Mouse (Mus musculus) embryonic facial prominence, embryonic 15.5 days (tissue): Measurements from ENCODE around the gene Ttll10. TPM values are rescaled to one million over a fixed set of nuclear protein-coding genes. Genes with fewer than 3 reads are reported as not detected.

ENCODE experiments used
- ATAC-seq: fragments of 200-750 bp; cut with Nextera tagmentation; 2 replicates; pipeline ENCODE4 v1.8.0; 2017; ENCODE audit warnings: low read depth, moderate TSS enrichment; ENCODE audit not compliant: insufficient number of reproducible peaks, low FRiP score, low TSS enrichment
- H3K27ac ChIP-seq: fragments of 300-500 bp; sonication (generic); replicated peaks from 2 replicates; pipeline ENCODE4 v1.5.1; 2015; ENCODE audit warnings: mild to moderate bottlenecking, inconsistent platforms
- H3K27me3 ChIP-seq: fragments of 300-500 bp; sonication (generic); 2 replicates; pipeline ENCODE4 v1.6.1; 2015; ENCODE audit warnings: inconsistent platforms
- H3K36me3 ChIP-seq: fragments of 300-500 bp; sonication (generic); 2 replicates; pipeline ENCODE4 v1.6.1; 2015; ENCODE audit warnings: mild to moderate bottlenecking, inconsistent platforms
- H3K4me1 ChIP-seq: fragments of 300-500 bp; sonication (generic); 2 replicates; pipeline ENCODE4 v1.6.1; 2015; ENCODE audit warnings: inconsistent platforms
- H3K4me2 ChIP-seq: fragments of 300-500 bp; sonication (generic); replicated peaks from 2 replicates; pipeline ENCODE4 v1.6.1; 2015; ENCODE audit warnings: mild to moderate bottlenecking, inconsistent platforms
- H3K4me3 ChIP-seq: fragments of 300-500 bp; sonication (generic); replicated peaks from 2 replicates; pipeline ENCODE4 v1.5.1; 2015; ENCODE audit warnings: mild to moderate bottlenecking, inconsistent platforms
- H3K9ac ChIP-seq: fragments of 300-500 bp; sonication (generic); 2 replicates; pipeline ENCODE4 v1.6.1; 2015; ENCODE audit warnings: inconsistent platforms
- H3K9me3 ChIP-seq: fragments of 300-500 bp; sonication (generic); replicated peaks from 2 replicates; pipeline ENCODE4 v1.6.1; 2016; ENCODE audit warnings: inconsistent platforms
- WGBS: fragments of 180-500 bp; shearing (Covaris S2); methylation state at CpG from one replicate; pipeline ENCODE4 v1.1.7; 2015; 5-methylcytosine and 5-hydroxymethylcytosine counted together
- polyA plus RNA-seq: library from polyadenylated mRNA; unstranded; fragments of >200 nt; fragmentation: Nextera tagmentation; extraction: Ambion mirVana; gene quantifications from 2 replicates; pipeline ENCODE4 v1.2.1, GENCODE M21; 2015

The Ttll10 gene
- polyA plus RNA-seq, 1 experiment from 2014 or later, result 4.3 TPM

DNA sequence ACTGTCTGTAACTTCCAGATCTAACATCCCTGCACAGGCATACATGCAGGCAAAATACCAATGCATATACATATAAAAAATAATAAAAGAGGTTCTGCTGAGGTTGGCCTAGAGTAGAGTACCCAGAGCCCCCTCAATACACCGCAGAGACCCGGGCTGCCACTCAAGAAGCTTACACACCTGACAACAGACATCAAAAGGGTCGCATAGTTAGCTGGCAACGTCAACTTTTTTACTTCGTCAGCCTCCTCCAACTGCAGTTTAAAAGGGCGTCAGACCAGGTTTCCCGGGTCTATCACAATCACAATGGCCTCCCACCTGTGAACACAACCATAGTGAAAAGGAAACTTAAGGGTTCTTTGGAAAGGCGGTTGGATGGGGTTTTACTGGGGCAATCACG is 35.7 kb downstream of the Ttll10 start:
- 75% methylated on average over 9 of the region's 9 CpGs for WGBS
- H3K27me3 ChIP-seq, result no peaks in the 10 kb centered on the region
- H3K27ac ChIP-seq, result no peak overlapping the region

DNA sequence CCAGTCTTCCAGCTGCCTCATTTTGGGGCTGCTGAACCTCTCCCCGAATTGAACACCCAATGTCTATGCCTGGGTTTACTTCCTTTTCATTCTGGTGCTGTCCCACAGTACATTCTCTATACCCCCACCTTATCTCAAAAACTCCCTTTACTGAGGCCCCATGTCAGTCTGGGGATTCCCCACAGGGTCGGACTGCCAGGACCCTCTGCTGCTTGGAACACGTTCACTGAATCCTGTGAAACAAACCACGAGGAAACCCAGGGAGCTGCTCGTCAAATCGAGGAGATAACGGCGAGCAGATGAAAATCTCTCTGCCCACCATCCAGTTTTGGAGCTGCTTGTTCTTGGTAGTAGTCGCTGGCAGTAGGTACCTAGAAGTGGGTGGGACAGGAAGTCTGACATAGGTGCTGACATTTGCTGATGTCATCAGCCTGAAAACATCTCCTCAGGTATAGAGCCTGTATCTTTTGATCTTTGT is 37.2 kb downstream of the Ttll10 start:
- 71% methylated on average over 9 of the region's 9 CpGs for WGBS
- ATAC-seq, result no peak
- H3K4me1 ChIP-seq, result 0 out of 2 replicates have a peak, but pooled peaks cover 10% of the 10 kb centered on the region
- H3K36me3 ChIP-seq, result peaks cover 6% of the 10 kb centered on the region; the same call in 1 of the 2 replicates
- no peak overlapping the region for H3K9ac ChIP-seq
- no peaks in the 10 kb centered on the region for H3K9me3 ChIP-seq
- H3K4me3 ChIP-seq, result no peak overlapping the region
- H3K27ac ChIP-seq, result no peak overlapping the region
- no peaks in the 10 kb centered on the region for H3K27me3 ChIP-seq
- H3K4me2 ChIP-seq, result no peak overlapping the region

More for the DNA sequence above, 35.7 kb downstream of the Ttll10 start:
- H3K4me1 ChIP-seq, result 0 out of 2 replicates have a peak, but pooled peaks cover 10% of the 10 kb centered on the region
- H3K36me3 ChIP-seq, result peaks cover 14% of the 10 kb centered on the region
- no peak overlapping the region for H3K4me2 ChIP-seq
- ATAC-seq, result no peak
- H3K9me3 ChIP-seq, result no peaks in the 10 kb centered on the region
- no peak overlapping the region for H3K4me3 ChIP-seq
- no peak overlapping the region for H3K9ac ChIP-seq

DNA sequence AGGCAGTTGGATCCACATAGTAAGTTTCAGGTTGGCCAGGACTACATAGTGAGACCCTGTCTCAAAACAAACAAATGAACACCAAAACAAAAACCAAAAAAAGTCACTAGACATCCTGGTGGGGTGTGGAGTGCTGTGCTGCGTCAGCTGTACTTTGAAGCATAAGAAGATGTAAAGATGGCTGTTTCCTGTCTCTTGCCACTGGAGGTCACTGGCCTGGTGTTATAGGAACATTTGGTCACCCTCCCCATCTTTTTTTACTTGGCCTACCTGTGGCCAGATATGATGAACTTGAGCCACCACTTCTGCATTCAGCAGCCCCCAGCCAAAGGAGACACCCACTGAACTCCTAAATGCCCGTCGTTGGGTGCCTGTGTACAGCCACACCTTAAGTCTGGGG is 37.8 kb downstream of the Ttll10 start:
- Histone ChIP-seq H3K36me3 (peaks cover 6% of the 10 kb centered on the region; the same call in 1 of the 2 replicates), H3K9me3 (no peaks in the 10 kb centered on the region), H3K4me1 (0 out of 2 replicates have a peak, but pooled peaks cover 10% of the 10 kb centered on the region), H3K27me3 (no peaks in the 10 kb centered on the region), H3K4me3 (no peak overlapping the region), H3K9ac (no peak overlapping the region), H3K4me2 (no peak overlapping the region), H3K27ac (no peak overlapping the region)
- ATAC-seq, result no peak
- WGBS, result 79% methylated on average over 3 of the region's 3 CpGs

DNA sequence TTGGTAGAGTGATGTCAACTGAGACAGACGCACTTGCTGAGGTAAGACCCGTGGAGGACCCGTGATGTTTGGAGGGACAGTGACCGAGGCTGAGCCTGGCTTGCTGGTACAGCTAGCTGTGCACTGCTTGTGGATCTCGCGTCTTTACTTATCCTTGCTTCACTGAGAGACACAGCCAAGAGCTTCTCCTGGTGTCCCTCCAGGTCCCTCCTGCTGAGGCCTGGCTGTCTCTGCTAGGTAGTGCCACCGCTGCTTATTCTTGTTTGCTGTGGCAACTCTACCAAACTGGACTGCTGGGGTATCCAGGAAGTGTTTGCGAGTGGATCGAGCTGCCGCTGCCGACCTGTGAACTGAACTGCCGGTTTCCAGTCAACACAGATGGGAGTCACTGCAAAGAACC is 39.4 kb downstream of the Ttll10 start:
- Histone ChIP-seq H3K27me3 (no peaks in the 10 kb centered on the region), H3K4me2 (no peak overlapping the region), H3K4me3 (no peak overlapping the region), H3K27ac (no peak overlapping the region), H3K9ac (no peak overlapping the region), H3K36me3 (0 out of 2 replicates have a peak, but pooled peaks cover 10% of the 10 kb centered on the region), H3K9me3 (no peaks in the 10 kb centered on the region), H3K4me1 (no peaks in the 10 kb centered on the region)
- no peak for ATAC-seq
- WGBS, result 90% methylated on average over 12 of the region's 12 CpGs

DNA sequence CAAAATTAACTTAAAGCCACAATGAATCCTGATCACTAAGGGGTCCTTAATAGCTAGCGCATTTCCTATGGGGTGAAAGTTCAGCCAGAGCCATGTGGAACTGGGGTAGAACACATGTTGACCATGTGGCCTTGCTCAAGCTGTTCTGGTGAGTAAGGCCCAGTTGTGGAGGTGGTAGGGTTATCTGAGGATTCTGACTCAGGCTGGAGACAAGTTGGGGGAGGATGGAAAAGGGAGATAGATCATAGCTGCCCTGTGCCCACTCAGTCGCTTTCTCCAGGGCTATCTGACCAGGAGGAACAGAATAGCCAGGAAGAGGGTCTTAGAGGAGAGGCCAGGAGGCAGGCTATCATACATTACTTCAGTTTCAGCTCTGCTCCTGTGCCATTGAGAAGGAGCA is 44.8 kb downstream of the Ttll10 start:
- no peak for ATAC-seq
- Histone ChIP-seq H3K9me3 (no peaks in the 10 kb centered on the region), H3K4me3 (no peak overlapping the region), H3K36me3 (peaks cover 51% of the 10 kb centered on the region), H3K27me3 (no peaks in the 10 kb centered on the region), H3K4me1 (no peaks in the 10 kb centered on the region), H3K9ac (no peak overlapping the region), H3K4me2 (no peak overlapping the region), H3K27ac (no peak overlapping the region)
- 86% methylated on average over 2 of the region's 2 CpGs for WGBS

DNA sequence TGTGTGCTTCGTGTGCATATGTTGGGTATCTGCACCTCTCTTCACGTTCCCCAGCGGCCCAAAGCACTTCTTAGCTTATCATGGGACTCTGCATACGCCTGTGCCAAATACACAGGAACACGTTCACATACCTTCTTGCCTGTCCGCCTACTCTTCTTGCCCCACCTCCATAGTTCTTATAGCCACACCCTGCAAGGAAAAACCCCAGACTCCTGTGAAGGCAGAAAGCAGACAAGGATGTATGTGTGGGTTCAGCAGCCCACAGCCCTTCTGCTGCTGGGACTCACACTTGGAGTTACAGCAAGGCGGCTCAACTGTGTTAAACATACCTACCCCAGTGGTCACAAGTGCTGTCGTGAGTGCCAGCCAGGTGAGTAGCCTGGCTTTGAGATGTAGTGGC is 45.6 kb downstream of the Ttll10 start, which contains the start of gene Tnfrsf4:
TSS of gene Tnfrsf4 (plus strand) at position 207 of the 400 bp plus-strand sequence.
- no peak; the same call in 1 of the 2 replicates for ATAC-seq
- WGBS, result 75% methylated on average over 8 of the region's 8 CpGs
- Histone ChIP-seq H3K4me3 (no peak within 1 kb of the TSS), H3K9me3 (no peaks in the 10 kb centered on the region), H3K9ac (no peak within 1 kb of the TSS), H3K4me2 (no peak within 1 kb of the TSS), H3K27ac (no peak within 1 kb of the TSS), H3K36me3 (peaks cover 59% of the 10 kb centered on the region), H3K4me1 (no peaks in the 10 kb centered on the region), H3K27me3 (no peaks in the 10 kb centered on the region)

DNA sequence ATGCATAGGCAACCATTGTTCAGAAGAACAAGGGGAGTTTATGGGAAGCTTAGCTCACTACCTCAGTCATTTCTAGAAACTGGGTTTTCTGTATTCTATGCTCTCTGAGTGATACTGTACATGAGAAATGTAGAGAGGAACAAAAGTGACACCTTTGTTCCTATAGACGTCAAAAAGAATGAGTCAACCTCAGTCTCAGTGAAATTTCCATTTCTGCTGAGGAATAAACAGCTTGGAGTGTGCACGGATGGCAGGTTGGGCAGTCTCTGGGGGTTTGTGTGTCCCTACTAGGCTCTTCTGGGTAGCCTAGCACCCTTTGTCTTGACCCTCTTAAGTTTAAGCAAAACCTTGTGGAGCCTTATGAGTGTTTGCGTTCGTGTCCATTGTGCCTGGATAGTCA is 50.8 kb downstream of the Ttll10 start:
- Histone ChIP-seq H3K9me3 (no peaks in the 10 kb centered on the region), H3K9ac (no peak overlapping the region), H3K36me3 (peaks cover 92% of the 10 kb centered on the region), H3K27me3 (no peaks in the 10 kb centered on the region), H3K4me1 (no peaks in the 10 kb centered on the region), H3K4me3 (no peak overlapping the region), H3K27ac (no peak overlapping the region), H3K4me2 (no peak overlapping the region)
- WGBS, result 95% methylated on average over 4 of the region's 4 CpGs
- ATAC-seq, result no peak

DNA sequence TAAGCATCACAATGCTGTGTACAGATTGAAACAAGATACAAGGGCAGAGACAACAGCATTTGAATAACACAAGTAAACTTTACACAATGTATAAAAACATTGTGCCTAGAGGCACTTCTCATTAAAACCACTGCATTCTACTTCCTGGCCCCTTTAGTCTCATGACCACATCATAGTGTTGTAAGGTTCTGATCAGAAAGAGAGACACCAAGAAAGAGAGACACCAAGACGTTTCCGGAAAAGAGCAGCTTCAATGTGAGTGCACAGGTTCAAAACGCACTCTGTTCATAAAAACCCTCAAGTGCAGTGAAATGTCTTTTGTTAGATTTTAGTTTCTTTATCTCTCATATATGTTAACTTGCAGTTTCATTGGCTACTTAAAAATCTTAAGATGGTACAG is 55.1 kb downstream of the Ttll10 start:
- Histone ChIP-seq H3K4me1 (no peaks in the 10 kb centered on the region), H3K36me3 (peaks cover 92% of the 10 kb centered on the region), H3K4me3 (no peak overlapping the region), H3K27ac (no peak overlapping the region), H3K27me3 (no peaks in the 10 kb centered on the region), H3K4me2 (no peak overlapping the region), H3K9ac (no peak overlapping the region), H3K9me3 (no peaks in the 10 kb centered on the region)
- no peak for ATAC-seq
- WGBS, result 87% methylated on average over 3 of the region's 3 CpGs

DNA sequence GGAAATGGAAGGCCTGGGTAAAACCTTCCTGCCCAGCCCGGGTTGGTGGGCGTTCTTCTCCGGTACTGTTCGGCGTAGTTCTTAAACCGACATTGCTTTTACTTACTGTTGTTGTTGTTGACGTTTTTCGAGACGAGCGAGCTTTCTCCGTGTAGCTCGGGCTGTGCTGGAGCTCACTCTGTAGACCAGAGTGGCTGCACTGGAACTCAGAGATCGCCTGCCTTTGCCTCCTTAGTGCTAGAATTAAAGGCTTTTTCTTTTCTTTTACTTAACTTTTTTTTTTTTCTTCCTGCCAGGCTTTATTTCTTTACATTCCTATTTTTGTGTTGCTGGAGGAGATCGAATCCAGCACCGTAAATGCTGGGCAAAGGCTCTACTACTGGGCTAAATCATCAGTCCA is 65.6 kb downstream of the Ttll10 start:
- no peaks in the 10 kb centered on the region for H3K27me3 ChIP-seq
- peak overlapping the region; percentile 97 for H3K27ac ChIP-seq
- H3K4me3 ChIP-seq, result peak overlapping the region; percentile 69
- H3K4me2 ChIP-seq, result peak overlapping the region; percentile 48
- peak overlapping the region; percentile 65 for H3K9ac ChIP-seq
- ATAC-seq, result no peak
- H3K4me1 ChIP-seq, result peaks cover 23% of the 10 kb centered on the region
- 4% methylated on average over 15 of the region's 15 CpGs for WGBS
- H3K9me3 ChIP-seq, result no peaks in the 10 kb centered on the region
- peaks cover 27% of the 10 kb centered on the region for H3K36me3 ChIP-seq

DNA sequence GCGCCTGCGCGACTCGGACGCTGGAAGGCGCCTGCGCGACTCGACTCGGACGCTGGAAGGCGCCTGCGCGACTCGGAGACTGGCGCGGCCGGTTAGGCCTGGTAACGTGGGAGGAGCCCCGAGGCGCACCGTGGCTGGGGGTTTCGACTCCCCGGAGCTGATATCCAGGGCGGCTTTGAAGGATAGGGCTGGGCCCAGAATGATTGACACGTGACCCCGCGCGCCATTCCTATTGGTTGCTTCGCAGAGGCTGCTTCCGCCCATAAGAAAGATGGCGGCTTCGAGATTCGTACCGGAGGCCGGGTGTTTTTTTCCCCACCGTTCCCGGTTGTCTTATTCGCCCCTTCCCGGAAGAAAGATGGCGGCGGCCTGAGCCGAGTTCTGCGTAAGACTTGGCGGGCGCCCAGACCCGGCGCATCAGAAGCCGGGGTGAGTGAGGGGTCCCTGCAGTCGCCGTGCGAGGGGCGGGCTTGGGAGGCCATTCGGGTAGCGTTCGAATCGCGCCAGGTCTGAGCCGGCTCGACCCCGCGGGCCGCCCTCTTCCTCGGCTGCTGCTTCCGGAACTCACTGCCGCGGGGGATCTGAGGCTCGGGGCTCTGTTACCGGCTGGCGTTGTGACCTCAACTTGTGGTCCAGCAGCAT is 66.2 kb downstream of the Ttll10 start:
- H3K4me3 ChIP-seq, result peak overlapping the region; percentile 69
- peak overlapping the region; percentile 65 for H3K9ac ChIP-seq
- WGBS, result under 1% methylated on average over 70 of the region's 70 CpGs

DNA sequence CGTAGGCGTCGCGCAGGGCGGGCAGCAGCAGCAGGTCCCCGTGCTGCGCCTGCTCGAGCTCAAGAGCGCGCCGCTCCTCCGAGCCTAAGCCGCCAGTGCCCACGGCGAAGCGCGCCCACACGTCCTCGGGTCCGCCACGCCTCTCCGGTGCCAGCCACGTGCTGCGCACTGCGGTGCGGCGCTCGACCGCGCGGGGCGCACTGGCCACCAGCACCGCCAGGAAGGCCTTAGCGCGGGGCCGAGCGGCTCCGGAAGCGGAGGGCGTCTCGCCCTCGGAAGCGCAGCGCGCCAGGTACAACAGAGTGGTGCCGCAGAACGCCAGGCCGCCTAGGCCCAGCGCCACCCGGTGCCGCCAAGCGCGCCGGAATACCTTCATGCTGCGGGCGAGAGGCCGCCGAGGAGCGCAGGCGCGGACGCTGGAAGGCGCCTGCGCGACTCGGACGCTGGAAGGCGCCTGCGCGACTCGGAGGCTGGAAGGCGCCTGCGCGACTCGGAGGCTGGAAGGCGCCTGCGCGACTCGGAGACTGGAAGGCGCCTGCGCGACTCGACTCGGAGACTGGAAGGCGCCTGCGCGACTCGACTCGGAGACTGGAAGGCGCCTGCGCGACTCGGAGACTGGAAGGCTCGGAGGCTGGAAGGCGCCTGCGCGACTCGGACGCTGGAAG is 66.8 kb downstream of the Ttll10 start, which contains the start of the genes B3galt6 and Sdf4:
TSS of gene B3galt6 (minus strand) at position 409 of the 665 bp plus-strand sequence.
TSS of gene Sdf4 (plus strand) at position 632 of the 665 bp plus-strand sequence.
- peak; percentile 85 for ATAC-seq
- Histone ChIP-seq H3K9me3 (no peaks in the 10 kb centered on the region), H3K27ac (peak within 1 kb of the TSS; percentile 98), H3K4me3 (peak within 1 kb of the TSS; percentile 69), H3K36me3 (peaks cover 16% of the 10 kb centered on the region), H3K9ac (peak within 1 kb of the TSS; percentile 77), H3K4me1 (peaks cover 23% of the 10 kb centered on the region), H3K27me3 (no peaks in the 10 kb centered on the region), H3K4me2 (peak within 1 kb of the TSS; percentile 99)
- under 1% methylated on average over 99 of the region's 99 CpGs for WGBS

More for the DNA sequence above, 66.2 kb downstream of the Ttll10 start:
- H3K27me3 ChIP-seq, result no peaks in the 10 kb centered on the region
- ATAC-seq, result peak; percentile 89
- no peaks in the 10 kb centered on the region for H3K9me3 ChIP-seq
- H3K4me2 ChIP-seq, result peak overlapping the region; percentile 48
- H3K27ac ChIP-seq, result peak overlapping the region; percentile 97
- H3K36me3 ChIP-seq, result peaks cover 22% of the 10 kb centered on the region
- H3K4me1 ChIP-seq, result peaks cover 23% of the 10 kb centered on the region
